Mouse (Mus musculus) brain, embryonic 14.5 days (tissue): ENCODE data around the gene Aanat.
A peak's percentile ranks its signal among the peaks of the same experiment; 100 is the strongest.

Experiments used
- CTCF ChIP-seq: fragments of 200-500 bp; IDR thresholded peaks from 2 replicates; pipeline ENCODE4 v1.5.1; 2012; ENCODE audit warnings: inconsistent platforms, mild to moderate bottlenecking, moderate library complexity, borderline replicate concordance; ENCODE audit not compliant: insufficient read depth, insufficient read length; ENCODE audit errors: extremely low read depth
- POLR2A ChIP-seq: fragments of 200-500 bp; IDR thresholded peaks from 2 replicates; pipeline ENCODE4 v1.6.1; 2012; ENCODE audit warnings: mild to moderate bottlenecking, inconsistent platforms, borderline replicate concordance; ENCODE audit not compliant: poor library complexity, insufficient read depth, insufficient read length, severe bottlenecking; ENCODE audit errors: extremely low read depth

DNA sequence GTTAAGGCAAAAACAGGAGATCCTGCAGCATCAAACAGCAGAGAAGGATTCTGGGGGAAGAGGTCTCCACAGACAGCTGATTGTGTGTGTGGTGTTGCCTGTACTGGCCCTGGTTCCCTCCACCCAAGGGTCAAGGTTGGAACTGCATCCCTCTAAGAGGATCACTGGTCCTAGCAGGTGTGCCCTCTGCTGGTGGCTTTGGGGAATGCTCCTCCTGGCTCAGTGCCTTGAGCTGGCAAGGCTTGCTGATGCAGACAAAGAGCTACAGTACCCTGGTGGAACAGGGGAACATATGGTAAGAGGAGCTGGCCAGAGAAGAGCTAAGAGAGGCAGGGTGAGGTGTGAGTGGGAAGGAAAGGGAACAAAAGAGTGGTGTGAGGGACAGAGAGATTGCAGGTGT is 6.2 kb downstream of the Aanat start:
- TF ChIP-seq CTCF (peak; percentile 99), POLR2A (no peak)
